Mouse (Mus musculus) liver, postnatal 0 days (tissue): ENCODE results near the gene Fam241a. TPM values are rescaled to one million over a fixed set of nuclear protein-coding genes. Genes with fewer than 3 reads are reported as not detected.

Experiments used
- ATAC-seq: fragments of 200-750 bp; cut with Nextera tagmentation; 2 replicates; pipeline ENCODE4 v1.8.0; 2017; ENCODE audit warnings: mild to moderate bottlenecking, moderate library complexity
- DNase-seq: peaks from one replicate; pipeline ENCODE4 v3.0.0-alpha.2; 2016
- H3K27ac ChIP-seq: fragments of 300-500 bp; sonication (generic); 2 replicates; pipeline ENCODE4 v1.5.1; 2014; ENCODE audit warnings: antibody characterized with exemption, moderate library complexity, mild to moderate bottlenecking, low read depth
- H3K27me3 ChIP-seq: fragments of 300-500 bp; sonication (generic); 2 replicates; pipeline ENCODE4 v1.6.1; 2014; ENCODE audit warnings: low read length, control low read depth, mixed read lengths; ENCODE audit not compliant: insufficient read depth
- H3K36me3 ChIP-seq: fragments of 300-500 bp; sonication (generic); replicated peaks from 2 replicates; pipeline ENCODE4 v1.6.1; 2014; ENCODE audit warnings: mild to moderate bottlenecking, control low read depth, low read length, moderate library complexity, mixed read lengths; ENCODE audit not compliant: insufficient read depth
- H3K4me1 ChIP-seq: fragments of 300-500 bp; sonication (generic); 2 replicates; pipeline ENCODE4 v1.6.1; 2014; ENCODE audit warnings: antibody characterized with exemption, mild to moderate bottlenecking, control low read depth; ENCODE audit not compliant: insufficient read depth
- H3K4me2 ChIP-seq: fragments of 300-500 bp; sonication (generic); 2 replicates; pipeline ENCODE4 v1.6.1; 2014; ENCODE audit warnings: low read depth, mild to moderate bottlenecking, low read length, moderate library complexity, mixed read lengths
- H3K4me3 ChIP-seq: fragments of 300-500 bp; sonication (generic); 2 replicates; pipeline ENCODE4 v1.5.1; 2014; ENCODE audit warnings: low read depth, low read length
- H3K9ac ChIP-seq: fragments of 300-500 bp; sonication (generic); replicated peaks from 2 replicates; pipeline ENCODE4 v1.6.1; 2014; ENCODE audit warnings: mild to moderate bottlenecking, moderate library complexity
- H3K9me3 ChIP-seq: fragments of 300-500 bp; sonication (generic); 2 replicates; pipeline ENCODE4 v1.6.1; 2016; ENCODE audit warnings: mild to moderate bottlenecking, control low read depth, low read length, mixed read lengths
- CTCF ChIP-seq: sonication (generic); IDR thresholded peaks from 2 replicates; pipeline ENCODE4 v1.5.1; 2016; ENCODE audit warnings: antibody characterized with exemption, low read depth
- EP300 ChIP-seq: IDR thresholded peaks from 2 replicates; pipeline ENCODE4 v1.6.1; 2016; ENCODE audit warnings: antibody characterized with exemption, low read depth, mild to moderate bottlenecking
- WGBS: fragments of 180-500 bp; shearing (Covaris S2); extraction: QIAGEN DNeasy Blood & Tissue Kit; methylation state at CpG from one replicate; pipeline ENCODE4 v1.1.7; 2014; ENCODE audit not compliant: insufficient replicate concordance; 5-methylcytosine and 5-hydroxymethylcytosine counted together
- polyA plus RNA-seq: library from polyadenylated mRNA; unstranded; fragments of >200 nt; fragmentation: Nextera tagmentation; extraction: Ambion mirVana; gene quantifications from 2 replicates; pipeline ENCODE4 v1.2.1, GENCODE M21; 2015

Gene Fam241a
- 25.5 and 28.2 TPM in 2 replicates for polyA plus RNA-seq

GRCm38 (mm10) chr3:127895792-127896541 is at the start of gene Fam241a:
TSS of gene Fam241a (minus strand) at chr3:127896324.
- Histone ChIP-seq H3K27ac (peak within 1 kb of the TSS; percentile 89), H3K4me2 (peak within 1 kb of the TSS; percentile 70), H3K27me3 (no peaks in the 10 kb centered on the region), H3K4me1 (peaks cover 17% of the 10 kb centered on the region), H3K9ac (peak within 1 kb of the TSS; percentile 78), H3K9me3 (no peaks in the 10 kb centered on the region), H3K4me3 (peak within 1 kb of the TSS; percentile 63), H3K36me3 (0 out of 2 replicates have a peak, but pooled peaks cover 3% of the 10 kb centered on the region)
- DNase-seq (peak; percentile 97), ATAC-seq (peak; percentile 93)
- under 1% methylated on average over 65 of the region's 94 CpGs for WGBS
- no peak for TF ChIP-seq EP300
- no peak for TF ChIP-seq CTCF

- DNase-seq (no peak), ATAC-seq (no peak)
- Histone ChIP-seq H3K4me1 (peaks cover 20% of the 10 kb centered on the region; the same call in 1 of the 2 replicates), H3K4me2 (peak overlapping the region; percentile 69), H3K9me3 (peaks cover 4% of the 10 kb centered on the region), H3K9ac (no peak overlapping the region), H3K27ac (no peak overlapping the region), H3K27me3 (no peaks in the 10 kb centered on the region), H3K4me3 (peak overlapping the region; percentile 47), H3K36me3 (no peaks in the 10 kb centered on the region)
- 85% methylated on average over 11 of the region's 11 CpGs for WGBS
- no peak for TF ChIP-seq CTCF
- no peak for TF ChIP-seq EP300
Measured at GRCm38 (mm10) chr3:127932453-127932852, 36.3 kb upstream of the Fam241a start.

- peak overlapping the region; percentile 69 for H3K4me2 ChIP-seq
- H3K9me3 ChIP-seq, result peaks cover 3% of the 10 kb centered on the region
- peak; percentile 65 for DNase-seq
- H3K4me3 ChIP-seq, result peak overlapping the region; percentile 47
- H3K9ac ChIP-seq, result peak overlapping the region; percentile 68
- H3K36me3 ChIP-seq, result no peaks in the 10 kb centered on the region
- no peak for TF ChIP-seq CTCF
- peak; percentile 99 for TF ChIP-seq EP300
- peak overlapping the region; percentile 97 for H3K27ac ChIP-seq
- peaks cover 20% of the 10 kb centered on the region; the same call in 1 of the 2 replicates for H3K4me1 ChIP-seq
- peak; percentile 99 for ATAC-seq
- no peaks in the 10 kb centered on the region for H3K27me3 ChIP-seq
- WGBS, result 45% methylated on average over 9 of the region's 9 CpGs
Measured at GRCm38 (mm10) chr3:127930326-127931012, 34.3 kb upstream of the Fam241a start.

- H3K27ac ChIP-seq, result peak overlapping the region; percentile 97
- H3K36me3 ChIP-seq, result no peaks in the 10 kb centered on the region
- peak overlapping the region; percentile 47 for H3K4me3 ChIP-seq
- peaks cover 20% of the 10 kb centered on the region; the same call in 1 of the 2 replicates for H3K4me1 ChIP-seq
- no peaks in the 10 kb centered on the region for H3K9me3 ChIP-seq
- H3K27me3 ChIP-seq, result no peaks in the 10 kb centered on the region
- WGBS, result 48% methylated on average over 9 of the region's 9 CpGs
- ATAC-seq, result peak; percentile 77
- peak; percentile 76 for DNase-seq
- H3K4me2 ChIP-seq, result peak overlapping the region; percentile 69
- H3K9ac ChIP-seq, result peak overlapping the region; percentile 68
- TF ChIP-seq CTCF, result no peak
- no peak for TF ChIP-seq EP300
Measured at GRCm38 (mm10) chr3:127929921-127930320, 33.8 kb upstream of the Fam241a start.

- no peaks in the 10 kb centered on the region for H3K9me3 ChIP-seq
- H3K4me3 ChIP-seq, result no peak overlapping the region
- H3K4me2 ChIP-seq, result no peak overlapping the region
- no peak for ATAC-seq
- no peak overlapping the region for H3K9ac ChIP-seq
- TF ChIP-seq EP300 (no peak), CTCF (no peak)
- DNase-seq, result no peak
- H3K36me3 ChIP-seq, result no peaks in the 10 kb centered on the region
- peaks cover 12% of the 10 kb centered on the region; the same call in 1 of the 2 replicates for H3K4me1 ChIP-seq
- no peaks in the 10 kb centered on the region for H3K27me3 ChIP-seq
- 55% methylated on average over 9 of the region's 9 CpGs for WGBS
- no peak overlapping the region for H3K27ac ChIP-seq
Measured at GRCm38 (mm10) chr3:127926635-127927183, 30.6 kb upstream of the Fam241a start.

- Histone ChIP-seq H3K4me1 (peaks cover 6% of the 10 kb centered on the region; the same call in 1 of the 2 replicates), H3K27ac (no peak overlapping the region), H3K9me3 (no peaks in the 10 kb centered on the region), H3K27me3 (no peaks in the 10 kb centered on the region), H3K4me2 (no peak overlapping the region), H3K9ac (no peak overlapping the region), H3K36me3 (no peaks in the 10 kb centered on the region), H3K4me3 (no peak overlapping the region)
- no peak for ATAC-seq
- TF ChIP-seq CTCF (no peak), EP300 (no peak)
- no peak for DNase-seq
- 38% methylated on average over 2 of the region's 2 CpGs for WGBS
Measured at GRCm38 (mm10) chr3:127924464-127924863, 28.3 kb upstream of the Fam241a start.
